Mouse (Mus musculus) limb, embryonic 14.5 days (tissue): ENCODE results near the gene E030018B13Rik. TPM values are rescaled to one million over a fixed set of nuclear protein-coding genes. Genes with fewer than 3 reads are reported as not detected.
A peak's percentile ranks its signal among the peaks of the same experiment; 100 is the strongest.

Experiments
- ATAC-seq: fragments of 200-750 bp; cut with Nextera tagmentation; 2 replicates; pipeline ENCODE4 v1.8.0; 2017; ENCODE audit warnings: low read depth, moderate number of reproducible peaks, moderate TSS enrichment; ENCODE audit not compliant: low FRiP score
- DNase-seq: peaks from one replicate; pipeline ENCODE4 v3.0.0-alpha.2; 2015; ENCODE audit warnings: low spot score
- H3K27ac ChIP-seq: fragments of 300-500 bp; sonication (generic); replicated peaks from 2 replicates; pipeline ENCODE4 v1.5.1; 2014; ENCODE audit warnings: low read depth, mild to moderate bottlenecking, low read length, moderate library complexity, mixed read lengths
- H3K27me3 ChIP-seq: fragments of 300-500 bp; sonication (generic); 2 replicates; pipeline ENCODE4 v1.6.1; 2014; ENCODE audit warnings: low read length, mixed read lengths; ENCODE audit not compliant: control insufficient read depth, insufficient read depth
- H3K36me3 ChIP-seq: fragments of 300-500 bp; sonication (generic); 2 replicates; pipeline ENCODE4 v1.6.1; 2014; ENCODE audit warnings: mild to moderate bottlenecking, low read length, moderate library complexity, mixed read lengths; ENCODE audit not compliant: control insufficient read depth, insufficient read depth
- H3K4me1 ChIP-seq: fragments of 300-500 bp; sonication (generic); 2 replicates; pipeline ENCODE4 v1.6.1; 2014; ENCODE audit warnings: antibody characterized with exemption, low read length, mixed read lengths; ENCODE audit not compliant: control insufficient read depth, insufficient read depth
- H3K4me2 ChIP-seq: fragments of 300-500 bp; sonication (generic); replicated peaks from 2 replicates; pipeline ENCODE4 v1.6.1; 2014; ENCODE audit warnings: low read depth, mild to moderate bottlenecking, low read length, moderate library complexity; ENCODE audit not compliant: severe bottlenecking
- H3K4me3 ChIP-seq: fragments of 300-500 bp; sonication (generic); replicated peaks from 2 replicates; pipeline ENCODE4 v1.5.1; 2014; ENCODE audit warnings: low read length
- H3K9ac ChIP-seq: fragments of 300-500 bp; sonication (generic); 2 replicates; pipeline ENCODE4 v1.6.1; 2014; ENCODE audit warnings: mild to moderate bottlenecking, low read depth, low read length, moderate library complexity; ENCODE audit not compliant: severe bottlenecking
- H3K9me3 ChIP-seq: fragments of 300-500 bp; sonication (generic); 2 replicates; pipeline ENCODE4 v1.6.1; 2016; ENCODE audit warnings: low read length; ENCODE audit not compliant: control insufficient read depth
- POLR2A ChIP-seq: fragments of 200-500 bp; IDR thresholded peaks from 2 replicates; pipeline ENCODE4 v1.8.0; 2012; ENCODE audit warnings: inconsistent platforms, mild to moderate bottlenecking, moderate library complexity, borderline replicate concordance; ENCODE audit not compliant: insufficient read depth, insufficient read length; ENCODE audit errors: extremely low read depth
- WGBS: fragments of 180-500 bp; shearing (Covaris S2); extraction: QIAGEN DNeasy Blood & Tissue Kit; methylation state at CpG from one replicate; pipeline ENCODE4 v1.1.7; 2014; 5-methylcytosine and 5-hydroxymethylcytosine counted together
- polyA plus RNA-seq, 2 experiments: library from polyadenylated mRNA; depleted of rRNA in 1 of 2; stranded (reverse) in 1 of 2; unstranded in 1 of 2; fragments of >200 nt; fragmentation: Nextera tagmentation in 1 of 2; extraction: Ambion mirVana in 1 of 2; gene quantifications; 2 replicates each; pipeline versions ENCODE4 v1.2.1 to v1.2.3; 2012 to 2014

Gene E030018B13Rik
- polyA plus RNA-seq, 2 experiments = not detected

DNA sequence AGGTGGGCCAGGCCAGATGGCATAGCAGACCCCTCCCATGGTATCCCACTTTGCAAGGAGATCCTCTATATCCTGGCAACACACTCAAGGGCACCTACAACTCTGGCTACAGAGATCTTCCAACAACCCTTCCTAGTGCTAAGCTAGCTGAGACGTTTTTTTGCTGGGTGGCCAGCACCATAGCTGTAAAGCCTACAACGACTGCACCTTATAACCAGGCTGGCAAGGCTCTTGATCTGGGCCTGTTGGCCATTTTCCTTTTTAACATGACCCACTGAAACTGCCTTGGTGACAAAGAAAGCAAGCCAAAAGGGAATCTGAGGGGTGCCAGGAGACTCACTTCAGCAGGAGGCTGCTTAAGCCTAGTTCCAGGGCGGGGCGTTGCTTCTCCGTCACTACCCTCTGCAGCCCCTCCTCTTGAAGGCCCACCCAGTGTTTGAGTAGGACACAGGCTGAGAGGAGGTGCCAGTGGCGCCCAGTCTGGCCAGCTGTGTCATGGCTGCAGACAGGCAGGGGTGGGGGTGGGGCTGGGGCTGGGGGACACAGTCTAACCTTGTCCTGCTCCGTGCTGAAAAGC is 4.3 kb upstream of the E030018B13Rik start:
- no peak overlapping the region for H3K4me2 ChIP-seq
- WGBS = 28% methylated on average over 7 of the region's 7 CpGs
- H3K9ac ChIP-seq = no peak overlapping the region
- peak overlapping the region; percentile 52 for H3K27ac ChIP-seq
- ATAC-seq = no peak
- no peak for DNase-seq
- H3K4me1 ChIP-seq = peaks cover 45% of the 10 kb centered on the region
- H3K36me3 ChIP-seq = no peaks in the 10 kb centered on the region
- no peaks in the 10 kb centered on the region for H3K9me3 ChIP-seq
- H3K4me3 ChIP-seq = no peak overlapping the region
- no peaks in the 10 kb centered on the region for H3K27me3 ChIP-seq
- TF ChIP-seq POLR2A = no peak

DNA sequence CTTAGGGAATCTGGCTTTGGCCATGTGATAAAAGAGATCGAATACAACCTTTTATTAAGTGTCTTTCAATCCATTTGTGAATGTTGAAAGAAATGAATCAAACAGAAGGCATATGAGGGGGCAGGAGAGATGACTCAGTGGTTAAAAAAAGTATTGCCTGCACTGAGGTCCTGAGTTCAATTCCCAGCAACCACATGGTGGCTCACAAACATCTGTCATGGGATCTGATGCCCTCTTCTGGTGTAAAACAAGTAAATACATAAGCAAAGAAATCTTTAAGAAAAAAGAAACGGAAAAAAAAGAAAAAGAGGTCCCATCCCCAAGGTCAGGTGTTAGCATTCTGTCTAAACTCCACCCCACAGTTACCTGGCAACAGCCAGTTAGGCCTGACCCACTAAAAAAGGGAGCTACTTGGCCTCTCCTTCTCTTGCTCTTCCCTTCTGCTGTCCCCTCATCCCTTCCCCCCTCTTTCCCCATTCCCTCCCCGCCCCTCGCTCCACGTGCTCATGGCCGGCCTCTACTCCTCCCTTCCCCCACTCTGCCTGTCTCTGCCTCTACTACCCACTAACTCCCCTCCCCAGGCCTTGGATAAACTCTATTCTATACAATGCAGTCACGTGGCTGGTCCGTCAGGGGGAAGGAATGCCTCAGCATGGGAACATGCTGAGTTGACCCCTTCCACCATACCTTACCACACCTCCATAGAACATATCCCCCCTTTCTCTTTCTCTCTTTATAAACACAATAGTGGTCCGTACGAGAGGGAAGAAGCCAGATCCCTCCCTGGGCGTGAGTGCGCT is 3.5 kb upstream of the E030018B13Rik start:
- Histone ChIP-seq H3K4me1 (peaks cover 45% of the 10 kb centered on the region), H3K36me3 (no peaks in the 10 kb centered on the region), H3K4me2 (no peak overlapping the region), H3K9ac (no peak overlapping the region), H3K4me3 (no peak overlapping the region), H3K27ac (no peak overlapping the region), H3K9me3 (no peaks in the 10 kb centered on the region), H3K27me3 (no peaks in the 10 kb centered on the region)
- ATAC-seq (no peak), DNase-seq (no peak)
- no peak for TF ChIP-seq POLR2A
- WGBS = 47% methylated on average over 12 of the region's 12 CpGs

DNA sequence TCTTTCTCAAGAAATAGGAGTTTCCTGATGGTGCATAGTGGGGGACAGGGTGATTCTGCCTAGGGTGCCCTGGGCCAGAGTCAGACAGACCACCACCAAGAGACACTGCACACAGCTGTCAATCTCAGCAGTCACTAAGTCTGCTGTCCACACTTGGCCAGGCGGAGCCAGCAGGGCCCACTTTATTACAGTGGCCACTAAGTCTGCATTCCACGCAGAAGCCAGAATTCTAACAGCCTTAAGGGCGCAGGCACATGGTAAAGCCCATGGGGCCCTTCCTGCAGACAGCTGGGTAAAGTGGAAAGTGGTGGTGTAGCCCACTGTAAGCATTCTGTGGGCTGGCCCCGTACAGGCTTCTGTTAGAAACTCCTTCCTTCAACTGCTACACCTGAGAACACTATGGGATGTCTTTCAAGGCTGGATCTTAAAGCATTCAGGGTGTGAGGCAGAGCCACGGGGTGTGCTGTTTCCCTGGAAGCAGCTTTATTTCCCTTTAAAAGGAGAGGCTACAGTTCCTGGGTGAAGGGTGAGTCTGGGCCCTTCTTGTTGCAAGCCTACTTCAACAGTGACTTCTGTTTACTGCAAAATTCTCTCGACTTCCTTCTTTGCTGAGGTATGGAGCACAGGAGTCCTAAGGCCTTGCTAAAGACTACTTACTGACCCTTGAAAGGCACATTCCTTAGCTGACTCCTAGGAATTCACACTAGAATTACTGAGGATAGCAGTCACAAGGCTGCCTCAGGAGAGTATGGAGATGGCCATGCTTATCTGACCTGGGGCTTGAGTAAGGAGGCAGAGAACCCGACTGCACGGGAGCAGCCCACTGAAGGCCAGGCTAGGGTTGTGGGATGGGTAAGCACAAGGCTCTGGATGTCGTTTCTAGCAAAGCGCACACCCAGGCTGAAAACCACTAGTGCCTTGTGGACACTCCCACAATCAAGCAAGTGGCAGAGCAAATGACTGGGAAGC is 2.6 kb upstream of the E030018B13Rik start:
- Histone ChIP-seq H3K27ac (no peak overlapping the region), H3K36me3 (no peaks in the 10 kb centered on the region), H3K4me1 (peaks cover 37% of the 10 kb centered on the region), H3K9me3 (no peaks in the 10 kb centered on the region), H3K9ac (no peak overlapping the region), H3K4me2 (no peak overlapping the region), H3K27me3 (no peaks in the 10 kb centered on the region), H3K4me3 (no peak overlapping the region)
- WGBS = 39% methylated on average over 10 of the region's 10 CpGs
- ATAC-seq = 0 out of 2 replicates have a peak, but pooled peaks have one; percentile 25
- DNase-seq = no peak
- no peak for TF ChIP-seq POLR2A

DNA sequence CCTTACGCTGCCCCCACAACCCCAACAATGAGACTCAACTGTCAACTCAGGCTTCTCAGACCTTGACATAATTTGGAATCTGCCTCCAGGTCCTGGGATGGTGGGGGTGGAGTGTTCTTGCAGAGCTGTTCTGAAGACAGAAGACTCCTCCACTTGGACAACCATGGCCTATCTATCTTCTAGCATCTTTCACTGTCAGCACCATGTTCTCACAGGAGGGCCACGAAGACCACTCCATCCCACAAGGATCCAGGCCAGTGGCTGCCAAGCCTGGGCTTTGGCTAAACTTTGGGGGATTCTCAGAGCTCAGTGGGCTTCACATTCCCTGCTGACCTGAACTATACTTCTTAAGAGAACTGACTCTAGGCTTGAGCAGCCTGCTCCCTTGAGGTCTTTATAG is 1.8 kb upstream of the E030018B13Rik start:
- Histone ChIP-seq H3K4me2 (no peak overlapping the region), H3K36me3 (no peaks in the 10 kb centered on the region), H3K9me3 (no peaks in the 10 kb centered on the region), H3K4me3 (no peak overlapping the region), H3K27ac (no peak overlapping the region), H3K27me3 (no peaks in the 10 kb centered on the region), H3K9ac (no peak overlapping the region), H3K4me1 (peaks cover 34% of the 10 kb centered on the region)
- DNase-seq = no peak
- no peak for ATAC-seq
- 98% methylated on average over 2 of the region's 2 CpGs for WGBS
- TF ChIP-seq POLR2A = no peak

DNA sequence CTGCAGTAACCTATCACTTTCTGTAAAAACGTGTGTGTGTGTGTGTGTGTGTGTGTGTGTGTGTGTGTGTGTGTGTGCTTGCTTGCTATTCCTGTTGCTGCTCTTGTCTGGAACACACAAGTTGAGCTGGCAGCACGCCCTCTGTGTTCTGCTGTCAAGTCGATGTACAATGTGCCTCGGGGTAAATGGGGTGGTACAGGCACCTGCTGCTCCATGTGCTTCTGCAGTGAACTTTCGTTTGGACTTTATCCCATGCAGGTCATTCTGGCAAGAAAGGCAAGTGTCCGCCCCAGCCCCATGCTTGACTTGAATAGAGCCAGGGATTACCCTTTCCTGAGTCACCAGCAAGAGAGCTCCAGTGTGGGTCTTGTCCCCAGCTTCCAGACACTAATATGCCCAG is 1.0 kb downstream of the E030018B13Rik start:
- no peaks in the 10 kb centered on the region for H3K36me3 ChIP-seq
- WGBS = 46% methylated on average over 6 of the region's 6 CpGs
- DNase-seq = no peak

More for the DNA sequence above, 1.0 kb downstream of the E030018B13Rik start:
- Histone ChIP-seq H3K9ac (no peak overlapping the region), H3K27ac (no peak overlapping the region), H3K9me3 (no peaks in the 10 kb centered on the region), H3K4me3 (no peak overlapping the region), H3K27me3 (no peaks in the 10 kb centered on the region), H3K4me1 (peaks cover 9% of the 10 kb centered on the region), H3K4me2 (no peak overlapping the region)
- no peak for TF ChIP-seq POLR2A
- ATAC-seq = no peak
